In the genomic region with DNA sequence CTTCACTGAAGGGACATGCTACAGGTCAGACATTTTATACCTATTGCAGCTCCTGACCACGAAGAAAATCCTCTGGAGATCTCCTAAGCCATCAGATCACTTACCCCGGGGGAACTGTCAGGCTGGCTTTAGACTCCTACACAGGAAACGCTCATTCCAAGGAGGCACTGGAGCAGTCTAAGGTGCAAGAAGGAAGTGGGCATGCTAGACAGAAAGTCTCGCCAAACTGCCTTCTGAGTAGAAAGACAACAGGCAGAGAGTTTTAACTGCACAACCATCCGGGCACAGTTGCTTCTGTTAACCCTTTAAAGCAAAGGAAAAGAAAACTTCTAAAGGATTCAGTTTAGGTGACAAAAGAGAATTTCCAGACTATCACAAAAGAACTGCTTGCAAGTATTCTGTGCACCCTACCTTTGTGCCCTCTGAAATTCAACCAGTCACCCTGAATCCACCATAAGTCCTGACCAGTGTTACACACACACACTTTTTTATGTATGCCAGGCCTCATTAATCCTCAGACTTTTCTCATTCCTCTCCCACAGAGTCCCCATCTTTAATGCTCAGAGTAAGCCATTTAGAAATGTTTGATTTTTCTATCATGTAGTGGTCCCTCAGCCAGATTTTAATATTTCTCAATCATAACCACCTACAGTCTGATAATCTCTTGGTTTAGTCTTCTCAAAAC, we compare ENCODE assay signal across 19 mouse cellular contexts. TPM values are rescaled to one million over a fixed set of nuclear protein-coding genes. Genes with fewer than 3 reads are reported as not detected.
"Had no signal": no experiment of that assay in that cellular context is flagged by ENCODE, and none has a peak within 500 bp of the region (broad histone marks: within the 10 kb centered on the region; RNA-seq: fewer than 3 reads in every experiment).

No protein-coding gene starts in this region.

- H3K36me3 ChIP-seq: midbrain, embryonic 10.5 days; stomach, embryonic 15.5 days had no signal

- H3K27me3 ChIP-seq: limb, embryonic 13.5 days; stomach, embryonic 15.5 days had no signal

- DNase-seq: left cerebral cortex, postnatal 4 days; lung, adult 18-20 months; midbrain, embryonic 14.5 days; right cerebral cortex, postnatal 14 days; thymus, adult 2 months; thymus, postnatal 25 days had no signal

- H3K4me3 ChIP-seq: layer of hippocampus, adult 2 months; limb, embryonic 13.5 days; midbrain, embryonic 10.5 days; myocyte; stomach, embryonic 15.5 days had no signal

- H3K4me1 ChIP-seq: midbrain, embryonic 10.5 days had no signal

- H3K9ac ChIP-seq: limb, embryonic 13.5 days; liver, embryonic 14.5 days; stomach, embryonic 15.5 days had no signal

- H3K27ac ChIP-seq: layer of hippocampus, adult 2 months; limb, embryonic 13.5 days; liver, embryonic 14.5 days; midbrain, embryonic 10.5 days; stomach, embryonic 15.5 days had no signal

- H3K9me3 ChIP-seq: limb, embryonic 13.5 days; midbrain, embryonic 10.5 days; stomach, embryonic 15.5 days had no signal

- H3K4me2 ChIP-seq: limb, embryonic 13.5 days; stomach, embryonic 15.5 days had no signal

RNA-seq across cellular contexts. Expression of gene Gm10271, which starts 14.4 kb away (rescaled TPM):
- polyA plus RNA-seq: intestine, embryonic 14.5 days; limb, embryonic 13.5 days; liver, adult 2 months; liver, embryonic 14.5 days; lung, embryonic 16.5 days; midbrain, embryonic 10.5 days; midbrain, embryonic 14.5 days; myocyte; neural tube, embryonic 11.5 days; spleen, adult 2 months; stomach, embryonic 15.5 days; testis, adult 2 months; thymus, adult 2 months; urinary bladder, adult 2 months had no signal

RNA-seq across cellular contexts. Expression of gene Best3, which starts 28.1 kb away (rescaled TPM):
- polyA plus RNA-seq: liver, adult 2 months; liver, embryonic 14.5 days had no signal
